Mouse (Mus musculus) C3H10T1/2 (cell line): ENCODE data around the gene Msmo1. TPM values are rescaled to one million over a fixed set of nuclear protein-coding genes. Genes with fewer than 3 reads are reported as not detected.

Experiments used
- polyA plus RNA-seq, 2 experiments: library from polyadenylated mRNA; unstranded; fragments of >200 nt; fragmentation: generic; extraction: Trizol; gene quantifications; one replicate each; pipeline ENCODE4 v1.2.1; 2012; ENCODE audit warnings: missing spikeins in 2 of 2

Gene Msmo1
- 10 to 100 TPM; 23.1 to 33.0 TPM for polyA plus RNA-seq

GRCm38 (mm10) chr8:64733271-64733943 lies at the start of gene Msmo1:
Msmo1 (minus strand) TSS chr8:64733792.

GRCm38 (mm10) chr8:64692651-64693201 lies 40.9 kb downstream of the Msmo1 start, which contains the start of gene Cpe:
Cpe (minus strand) TSS chr8:64693054.

Other genes with a start within 250 kb of the Msmo1 start
- 100 to 1,000 TPM in 1 of 2 experiments, 10 to 100 TPM in 1; 22.1 to 445 TPM for gene Cpe, start 40.7 kb downstream of the Msmo1 start, polyA plus RNA-seq
- 1 to 10 TPM; 1.5 to 2.1 TPM for gene Klhl2, start 116.2 kb upstream of the Msmo1 start, polyA plus RNA-seq
- gene Tmem192, start 213.4 kb upstream of the Msmo1 start, polyA plus RNA-seq, result 10 to 100 TPM; 30.1 to 55.7 TPM